Mouse (Mus musculus): ENCODE data around the gene Chchd6. TPM values are rescaled to one million over a fixed set of nuclear protein-coding genes. Genes with fewer than 3 reads are reported as not detected.

Gene Chchd6
- total and polyA plus RNA-seq, 2 experiments from 2014 or later, result 105 to 180 TPM

- no peaks in the 10 kb centered on the region for H3K9me3 ChIP-seq (ENCODE audit: low read length)
- ATAC-seq, result no peak
- no peak overlapping the region for H3K27ac ChIP-seq
- DNase-seq (ENCODE audit: low spot score), result no peak
- H3K4me2 ChIP-seq (ENCODE audit: low read depth, low read length), result no peak overlapping the region
- H3K27me3 ChIP-seq (ENCODE audit: insufficient read depth, low read length), result no peaks in the 10 kb centered on the region
- no peak overlapping the region for H3K4me3 ChIP-seq (ENCODE audit: low read length)
- no peak overlapping the region for H3K9ac ChIP-seq (replicated peaks; ENCODE audit: low read length)
- no peaks in the 10 kb centered on the region for H3K36me3 ChIP-seq (ENCODE audit: insufficient read depth, low read length)
- peaks cover 6% of the 10 kb centered on the region; the same call in 1 of the 2 replicates for H3K4me1 ChIP-seq (ENCODE audit: insufficient read depth, low read length)
- no peak for TF ChIP-seq CTCF (IDR thresholded peaks at IDR 0.05; ENCODE audit: low read depth)
Observed at GRCm38 (mm10) chr6:89467908-89468307, 127.5 kb downstream of the Chchd6 start.

GRCm38 (mm10) chr6:89467290-89467689, 128.2 kb downstream of the Chchd6 start:
- DNase-seq (ENCODE audit: low spot score), result peak; percentile 27
- TF ChIP-seq CTCF (IDR thresholded peaks at IDR 0.05; ENCODE audit: low read depth), result no peak
- Histone ChIP-seq H3K9me3 (ENCODE audit: low read length) (no peaks in the 10 kb centered on the region), H3K27ac (no peak overlapping the region; the same call in 1 of the 2 replicates), H3K4me1 (ENCODE audit: insufficient read depth, low read length) (peaks cover 6% of the 10 kb centered on the region; the same call in 1 of the 2 replicates), H3K36me3 (ENCODE audit: insufficient read depth, low read length) (no peaks in the 10 kb centered on the region), H3K9ac (replicated peaks; ENCODE audit: low read length) (no peak overlapping the region), H3K27me3 (ENCODE audit: insufficient read depth, low read length) (no peaks in the 10 kb centered on the region), H3K4me2 (ENCODE audit: low read depth, low read length) (no peak overlapping the region), H3K4me3 (ENCODE audit: low read length) (no peak overlapping the region)
- 51% methylated on average over 9 of the region's 9 CpGs for WGBS
- peak; percentile 43 for ATAC-seq

- no peak overlapping the region for H3K27ac ChIP-seq
- no peak overlapping the region for H3K9ac ChIP-seq (replicated peaks; ENCODE audit: low read length)
- no peaks in the 10 kb centered on the region for H3K36me3 ChIP-seq (ENCODE audit: insufficient read depth, low read length)
- DNase-seq (ENCODE audit: low spot score) (peak; percentile 60), ATAC-seq (peak; percentile 34)
- TF ChIP-seq CTCF (IDR thresholded peaks at IDR 0.05; ENCODE audit: low read depth), result peak; percentile 60
- H3K27me3 ChIP-seq (ENCODE audit: insufficient read depth, low read length), result no peaks in the 10 kb centered on the region
- H3K9me3 ChIP-seq (ENCODE audit: low read length), result no peaks in the 10 kb centered on the region
- no peak overlapping the region for H3K4me2 ChIP-seq (ENCODE audit: low read depth, low read length)
- peaks cover 6% of the 10 kb centered on the region; the same call in 1 of the 2 replicates for H3K4me1 ChIP-seq (ENCODE audit: insufficient read depth, low read length)
- H3K4me3 ChIP-seq (ENCODE audit: low read length), result no peak overlapping the region
- 58% methylated on average over 3 of the region's 3 CpGs for WGBS
Observed at GRCm38 (mm10) chr6:89466875-89467274, 128.6 kb downstream of the Chchd6 start.

GRCm38 (mm10) chr6:89466053-89466708, 129.3 kb downstream of the Chchd6 start:
- ATAC-seq, result peak; percentile 70
- no peak for TF ChIP-seq CTCF (IDR thresholded peaks at IDR 0.05; ENCODE audit: low read depth)
- H3K27ac ChIP-seq, result peak overlapping the region; percentile 48

GRCm38 (mm10) chr6:89462223-89462760, 133.2 kb downstream of the Chchd6 start:
- no peak overlapping the region for H3K4me3 ChIP-seq (ENCODE audit: low read length)
- H3K4me1 ChIP-seq (ENCODE audit: insufficient read depth, low read length), result peaks cover 2% of the 10 kb centered on the region; the same call in 1 of the 2 replicates
- no peak overlapping the region for H3K4me2 ChIP-seq (ENCODE audit: low read depth, low read length)
- H3K36me3 ChIP-seq (ENCODE audit: insufficient read depth, low read length), result no peaks in the 10 kb centered on the region
- no peak for TF ChIP-seq CTCF (IDR thresholded peaks at IDR 0.05; ENCODE audit: low read depth)
- H3K27me3 ChIP-seq (ENCODE audit: insufficient read depth, low read length), result no peaks in the 10 kb centered on the region
- no peaks in the 10 kb centered on the region for H3K9me3 ChIP-seq (ENCODE audit: low read length)
- H3K27ac ChIP-seq, result no peak overlapping the region
- DNase-seq (ENCODE audit: low spot score) (peak; percentile 32), ATAC-seq (no peak)
- 64% methylated on average over 2 of the region's 2 CpGs for WGBS
- H3K9ac ChIP-seq (replicated peaks; ENCODE audit: low read length), result no peak overlapping the region

More at GRCm38 (mm10) chr6:89466053-89466708, 129.3 kb downstream of the Chchd6 start:
- 53% methylated on average over 12 of the region's 12 CpGs for WGBS
- no peak overlapping the region for H3K4me3 ChIP-seq (ENCODE audit: low read length)
- no peaks in the 10 kb centered on the region for H3K27me3 ChIP-seq (ENCODE audit: insufficient read depth, low read length)
- no peaks in the 10 kb centered on the region for H3K9me3 ChIP-seq (ENCODE audit: low read length)
- no peak overlapping the region for H3K4me2 ChIP-seq (ENCODE audit: low read depth, low read length)
- H3K4me1 ChIP-seq (ENCODE audit: insufficient read depth, low read length), result peaks cover 6% of the 10 kb centered on the region; the same call in 1 of the 2 replicates
- H3K9ac ChIP-seq (replicated peaks; ENCODE audit: low read length), result no peak overlapping the region
- DNase-seq (ENCODE audit: low spot score), result peak; percentile 46
- H3K36me3 ChIP-seq (ENCODE audit: insufficient read depth, low read length), result no peaks in the 10 kb centered on the region

GRCm38 (mm10) chr6:89461250-89462222, 133.9 kb downstream of the Chchd6 start:
- 70% methylated on average over 9 of the region's 9 CpGs for WGBS
- ATAC-seq, result no peak
- no peak overlapping the region for H3K27ac ChIP-seq
- no peak overlapping the region for H3K4me3 ChIP-seq (ENCODE audit: low read length)
- no peaks in the 10 kb centered on the region for H3K27me3 ChIP-seq (ENCODE audit: insufficient read depth, low read length)
- no peaks in the 10 kb centered on the region for H3K9me3 ChIP-seq (ENCODE audit: low read length)
- H3K4me2 ChIP-seq (ENCODE audit: low read depth, low read length), result no peak overlapping the region
- H3K9ac ChIP-seq (replicated peaks; ENCODE audit: low read length), result no peak overlapping the region
- no peaks in the 10 kb centered on the region for H3K4me1 ChIP-seq (ENCODE audit: insufficient read depth, low read length)
- no peaks in the 10 kb centered on the region for H3K36me3 ChIP-seq (ENCODE audit: insufficient read depth, low read length)
- no peak for DNase-seq (ENCODE audit: low spot score)
- no peak for TF ChIP-seq CTCF (IDR thresholded peaks at IDR 0.05; ENCODE audit: low read depth)

All from hindbrain, postnatal 0 days (tissue).